Mouse (Mus musculus) heart, embryonic 13.5 days (tissue): ENCODE data around the gene 1700001J03Rik. TPM values are rescaled to one million over a fixed set of nuclear protein-coding genes. Genes with fewer than 3 reads are reported as not detected.
"Not testable (repeated sequence)": the region's sequence is repeated elsewhere in the genome, so short reads cannot be mapped to it uniquely, and the experiment has no call there.

Source experiments
- ATAC-seq: fragments of 200-750 bp; cut with Nextera tagmentation; 2 replicates; pipeline ENCODE4 v1.8.0; 2017; ENCODE audit warnings: moderate TSS enrichment; ENCODE audit not compliant: insufficient number of reproducible peaks, low FRiP score, low TSS enrichment; ENCODE audit errors: extremely low read depth
- H3K27ac ChIP-seq: fragments of 300-500 bp; sonication (generic); replicated peaks from 2 replicates; pipeline ENCODE4 v1.5.1; 2015; ENCODE audit warnings: moderate library complexity, mild to moderate bottlenecking, inconsistent platforms
- H3K27me3 ChIP-seq: fragments of 300-500 bp; sonication (generic); replicated peaks from 2 replicates; pipeline ENCODE4 v1.6.1; 2015; ENCODE audit warnings: mild to moderate bottlenecking, inconsistent platforms
- H3K36me3 ChIP-seq: fragments of 300-500 bp; sonication (generic); 2 replicates; pipeline ENCODE4 v1.6.1; 2015; ENCODE audit warnings: mild to moderate bottlenecking, inconsistent platforms
- H3K4me1 ChIP-seq: fragments of 300-500 bp; sonication (generic); 2 replicates; pipeline ENCODE4 v1.6.1; 2015; ENCODE audit warnings: inconsistent platforms
- H3K4me2 ChIP-seq: fragments of 300-500 bp; sonication (generic); 2 replicates; pipeline ENCODE4 v1.6.1; 2015; ENCODE audit warnings: inconsistent platforms, mild to moderate bottlenecking, moderate library complexity
- H3K4me3 ChIP-seq: fragments of 300-500 bp; sonication (generic); 2 replicates; pipeline ENCODE4 v1.5.1; 2015; ENCODE audit warnings: moderate library complexity, mild to moderate bottlenecking, inconsistent platforms
- H3K9ac ChIP-seq: fragments of 300-500 bp; sonication (generic); 2 replicates; pipeline ENCODE4 v1.6.1; 2015; ENCODE audit warnings: inconsistent platforms, mild to moderate bottlenecking, moderate library complexity
- H3K9me3 ChIP-seq: fragments of 300-500 bp; sonication (generic); 2 replicates; pipeline ENCODE4 v1.6.1; 2016; ENCODE audit warnings: inconsistent platforms
- WGBS: fragments of 180-500 bp; shearing (Covaris S2); methylation state at CpG from one replicate; pipeline ENCODE4 v1.1.7; 2015; ENCODE audit warnings: mixed read lengths; 5-methylcytosine and 5-hydroxymethylcytosine counted together
- polyA plus RNA-seq: library from polyadenylated mRNA; unstranded; fragments of >200 nt; fragmentation: Nextera tagmentation; extraction: Ambion mirVana; gene quantifications from 2 replicates; pipeline ENCODE4 v1.2.1, GENCODE M21; 2015

The 1700001J03Rik gene
- polyA plus RNA-seq, 1 experiment from 2014 or later: not detected

DNA sequence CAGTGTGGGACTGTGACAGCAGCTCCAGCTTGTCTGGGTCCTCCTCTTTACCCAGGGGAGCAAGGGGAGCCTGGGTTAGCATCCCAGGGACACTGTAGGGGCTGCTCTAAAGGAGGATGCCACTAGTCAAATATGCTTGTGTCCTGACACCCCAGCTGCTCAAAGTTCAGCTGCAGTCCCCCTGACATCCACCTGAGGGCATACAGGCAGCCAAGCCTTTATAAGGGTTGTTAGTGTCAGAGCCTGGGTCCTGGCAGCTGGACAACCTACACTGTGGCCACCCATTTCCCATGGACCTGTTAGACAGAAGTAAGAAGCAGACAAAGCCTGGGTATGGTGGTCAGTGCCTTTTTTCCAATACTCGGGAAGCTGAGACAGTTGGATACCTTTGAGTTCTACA is 3.0 kb upstream of the 1700001J03Rik start:
- no peak for ATAC-seq
- H3K9me3 ChIP-seq: no peaks in the 10 kb centered on the region
- 62% methylated on average over 1 of the region's 1 CpGs for WGBS

DNA sequence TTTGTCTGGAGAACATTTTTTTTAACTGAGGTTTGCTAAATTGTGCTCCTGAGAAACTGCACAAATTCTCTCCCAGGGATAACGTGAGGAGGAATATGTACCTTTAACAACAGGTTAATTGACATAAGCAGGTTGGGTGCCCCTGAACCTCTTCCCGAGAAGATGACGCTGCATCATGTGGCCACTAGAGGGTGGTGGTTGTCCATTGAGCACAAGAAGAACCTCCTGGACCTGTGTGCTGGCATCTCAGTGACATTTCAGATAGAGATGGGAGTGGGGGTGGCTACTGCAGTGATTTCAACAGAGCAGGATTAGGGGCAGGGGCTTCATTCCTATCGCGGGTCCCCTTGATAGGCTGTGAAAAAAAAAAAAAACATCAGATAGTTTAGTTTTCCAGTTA is 2.3 kb upstream of the 1700001J03Rik start:
- H3K4me2 ChIP-seq, H3K36me3 ChIP-seq, H3K9ac ChIP-seq, H3K4me3 ChIP-seq, H3K27ac ChIP-seq, H3K9me3 ChIP-seq, H3K4me1 ChIP-seq, ATAC-seq, H3K27me3 ChIP-seq: not testable (repeated sequence)
- 13% methylated on average over 5 of the region's 5 CpGs for WGBS

More for the DNA sequence above, 3.0 kb upstream of the 1700001J03Rik start:
- Histone ChIP-seq H3K27ac (no peak overlapping the region), H3K27me3 (no peaks in the 10 kb centered on the region), H3K4me3 (no peak overlapping the region), H3K4me2 (no peak overlapping the region), H3K4me1 (no peaks in the 10 kb centered on the region), H3K36me3 (no peaks in the 10 kb centered on the region), H3K9ac (no peak overlapping the region)

DNA sequence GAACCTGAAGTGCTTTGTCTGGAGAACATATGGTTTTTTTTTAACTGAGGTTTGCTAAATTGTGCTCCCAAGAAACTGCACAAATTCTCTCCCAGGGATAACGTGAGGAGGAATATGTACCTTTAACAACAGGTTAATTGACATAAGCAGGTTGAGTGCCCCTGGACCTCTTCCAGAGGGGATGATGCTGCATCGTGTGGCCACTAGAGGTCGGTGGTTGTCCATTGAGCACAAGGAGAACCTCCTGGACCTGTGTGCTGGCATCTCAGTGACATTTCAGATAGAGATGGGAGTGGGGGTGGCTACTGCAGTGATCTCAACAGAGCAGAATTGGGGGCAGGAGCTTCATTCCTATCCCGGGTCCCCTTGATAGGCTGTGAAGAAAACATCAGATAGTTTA is 12.4 kb downstream of the 1700001J03Rik start:
- WGBS: 61% methylated on average over 4 of the region's 4 CpGs
- not testable (repeated sequence) for ATAC-seq

DNA sequence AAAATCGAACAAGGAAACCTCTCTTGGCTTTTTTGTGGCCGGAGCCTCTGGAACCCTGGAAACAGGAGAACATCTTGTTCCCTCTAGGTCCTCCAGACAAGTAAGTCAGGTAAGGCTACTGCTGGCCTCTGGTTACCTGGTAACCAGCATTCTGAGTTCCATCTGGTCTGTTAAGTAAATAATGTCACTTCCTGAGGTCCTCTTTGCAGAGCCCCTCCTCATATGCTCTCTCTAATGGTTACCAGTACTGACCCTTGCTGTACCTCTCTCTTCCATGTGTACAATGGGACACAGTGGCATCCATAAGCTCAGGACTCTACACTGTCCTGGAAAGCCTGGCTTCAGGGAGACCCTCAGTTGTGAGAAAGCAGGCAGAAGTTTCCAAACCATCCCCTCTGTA is 14.5 kb downstream of the 1700001J03Rik start, which contains the start of gene Gm6309:
Gene Gm6309, minus strand, starts transcription at position 101 of the 400 bp plus-strand sequence.
- not testable (repeated sequence) for H3K4me1 ChIP-seq, H3K9ac ChIP-seq, H3K36me3 ChIP-seq, ATAC-seq, H3K27me3 ChIP-seq, H3K9me3 ChIP-seq, H3K27ac ChIP-seq, H3K4me2 ChIP-seq, H3K4me3 ChIP-seq
- WGBS: 67% methylated on average over 2 of the region's 2 CpGs

More for the DNA sequence above, 12.4 kb downstream of the 1700001J03Rik start:
- H3K4me3 ChIP-seq, H3K27me3 ChIP-seq, H3K36me3 ChIP-seq, H3K27ac ChIP-seq, H3K4me2 ChIP-seq, H3K9me3 ChIP-seq, H3K4me1 ChIP-seq, H3K9ac ChIP-seq: not testable (repeated sequence)

DNA sequence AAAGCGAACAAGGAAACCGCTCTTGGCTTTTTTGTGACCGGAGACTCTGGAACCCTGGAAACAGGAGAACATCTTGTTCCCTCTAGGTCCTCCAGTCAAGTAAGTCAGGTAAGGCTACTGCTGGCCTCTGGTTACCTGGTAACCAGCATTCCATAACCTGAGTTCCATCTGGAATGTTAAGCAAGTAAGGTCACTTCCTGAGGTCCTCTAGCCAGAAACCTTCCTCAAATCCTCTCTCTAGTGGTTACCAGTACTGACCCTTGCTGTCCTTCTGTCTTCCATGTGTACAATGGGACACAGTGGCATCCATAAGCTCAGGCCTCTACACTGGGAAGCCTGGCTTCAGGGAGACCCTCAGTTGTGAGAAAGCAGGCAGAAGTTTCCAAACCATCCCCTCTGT is 24.7 kb downstream of the 1700001J03Rik start, which contains the start of gene Gm5565:
Gene Gm5565, minus strand, starts transcription at position 101 of the 400 bp plus-strand sequence.
- not testable (repeated sequence) for H3K36me3 ChIP-seq, ATAC-seq
- WGBS: 82% methylated on average over 3 of the region's 3 CpGs

DNA sequence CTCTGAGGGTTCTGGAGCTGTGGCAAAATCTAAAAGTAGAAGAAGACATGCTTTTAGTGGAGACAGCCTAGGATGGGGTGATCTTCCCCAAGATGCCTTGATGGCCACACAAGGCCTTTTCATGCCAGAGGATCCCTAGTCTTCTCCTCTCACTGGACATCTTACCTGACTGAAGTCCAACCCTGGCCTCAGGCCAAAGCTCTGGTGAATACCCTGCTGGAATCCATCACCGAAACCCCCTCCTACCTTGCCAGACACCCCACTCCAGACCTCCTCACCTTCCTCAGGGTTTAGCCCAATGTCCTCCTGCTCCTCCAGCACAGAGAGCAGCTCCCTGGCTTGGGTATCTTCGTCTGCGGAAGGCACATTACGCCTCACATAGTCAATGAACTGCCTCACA is 26.8 kb downstream of the 1700001J03Rik start:
- ATAC-seq: not testable (repeated sequence)

More for the DNA sequence above, 24.7 kb downstream of the 1700001J03Rik start, which contains the start of gene Gm5565:
- not testable (repeated sequence) for H3K4me2 ChIP-seq, H3K9ac ChIP-seq, H3K27me3 ChIP-seq, H3K4me3 ChIP-seq, H3K4me1 ChIP-seq, H3K9me3 ChIP-seq, H3K27ac ChIP-seq

DNA sequence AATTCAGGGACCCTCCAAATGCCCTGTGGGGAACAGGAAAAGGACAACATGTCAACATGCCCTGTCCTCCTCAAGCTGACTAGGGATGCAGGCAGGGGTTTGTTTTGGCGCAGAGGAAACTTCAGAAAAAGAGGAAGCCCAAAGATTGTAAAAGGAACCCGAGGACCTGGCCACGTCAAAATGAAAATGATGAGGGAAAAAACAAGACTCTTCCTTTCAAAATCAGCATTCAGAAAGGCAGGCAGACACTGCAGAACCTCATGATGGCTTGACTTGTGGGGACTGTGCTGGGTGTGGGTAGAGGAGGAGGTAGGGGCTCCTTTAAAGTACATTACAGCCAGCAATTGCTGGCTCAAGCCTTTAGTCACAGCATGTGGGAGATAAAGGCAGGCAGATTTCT is 34.6 kb downstream of the 1700001J03Rik start:
- Histone ChIP-seq H3K4me3 (no peak overlapping the region), H3K36me3 (no peaks in the 10 kb centered on the region), H3K27ac (no peak overlapping the region), H3K27me3 (no peaks in the 10 kb centered on the region), H3K4me1 (no peaks in the 10 kb centered on the region), H3K9ac (no peak overlapping the region), H3K4me2 (no peak overlapping the region), H3K9me3 (peaks cover 14% of the 10 kb centered on the region)
- WGBS: 59% methylated on average over 3 of the region's 3 CpGs
- no peak for ATAC-seq

More for the DNA sequence above, 26.8 kb downstream of the 1700001J03Rik start:
- not testable (repeated sequence) for H3K9me3 ChIP-seq, H3K4me3 ChIP-seq, H3K9ac ChIP-seq, H3K4me2 ChIP-seq, H3K36me3 ChIP-seq, H3K27me3 ChIP-seq, H3K4me1 ChIP-seq, H3K27ac ChIP-seq
- WGBS: 71% methylated on average over 4 of the region's 4 CpGs

DNA sequence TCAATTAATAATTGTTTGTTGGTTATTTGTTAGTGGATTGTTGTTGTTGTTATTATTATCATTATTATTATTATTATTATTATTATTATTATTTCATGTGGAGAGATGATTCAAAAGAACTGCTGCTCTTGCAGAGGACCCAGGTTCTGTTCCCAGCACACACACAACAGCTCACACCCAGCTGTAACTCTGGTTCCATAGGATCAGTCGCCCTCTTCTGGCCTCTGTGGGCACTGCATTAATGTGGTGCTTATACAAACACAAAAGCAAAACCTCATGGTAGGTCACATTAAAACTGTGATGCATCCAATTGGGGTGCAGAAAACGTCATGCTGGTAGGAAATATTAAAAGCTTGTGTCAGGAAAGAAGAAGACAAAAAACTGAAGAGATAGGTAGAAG is 37.2 kb downstream of the 1700001J03Rik start:
- Histone ChIP-seq H3K9ac (no peak overlapping the region), H3K4me3 (no peak overlapping the region), H3K4me2 (no peak overlapping the region), H3K36me3 (no peaks in the 10 kb centered on the region), H3K9me3 (peaks cover 22% of the 10 kb centered on the region), H3K4me1 (no peaks in the 10 kb centered on the region), H3K27me3 (no peaks in the 10 kb centered on the region), H3K27ac (no peak overlapping the region)
- 30% methylated on average over 2 of the region's 2 CpGs for WGBS
- no peak for ATAC-seq

Other genes starting within 250 kb of the 1700001J03Rik start
- gene Cyp3a25, start 175.7 kb downstream of the 1700001J03Rik start, polyA plus RNA-seq: not detected in 2 replicates
- not detected in 2 replicates for gene Cyp3a59, start 106.0 kb downstream of the 1700001J03Rik start, polyA plus RNA-seq
- not detected in 2 replicates for gene Gm5565, start 24.8 kb downstream of the 1700001J03Rik start, polyA plus RNA-seq
- gene Gm6309, start 14.6 kb downstream of the 1700001J03Rik start, polyA plus RNA-seq: not detected in 2 replicates
- 35.0 and 39.3 TPM in 2 replicates for gene Rnf6, start 36.3 kb upstream of the 1700001J03Rik start, polyA plus RNA-seq
- gene Cdk8, start 45.9 kb upstream of the 1700001J03Rik start, polyA plus RNA-seq: 10.5 and 10.7 TPM in 2 replicates
- gene Wasf3, start 199.7 kb upstream of the 1700001J03Rik start, polyA plus RNA-seq: 0.32 and 0.37 TPM in 2 replicates